Mouse (Mus musculus): ENCODE measurements around the gene Wdr66.
"Not testable (repeated sequence)": the region's sequence is repeated elsewhere in the genome, so short reads cannot be mapped to it uniquely, and the experiment has no call there.

Wdr66 gene

GRCm38 (mm10) chr5:123251834-123252233 is at the start of gene Wdr66:
TSS of gene Wdr66 (plus strand) at chr5:123252102.
- in situ Hi-C loops (cut with MboI, MseI): no loop called here

GRCm38 (mm10) chr5:123202771-123203170 is 49.1 kb upstream of the Wdr66 start:
- in situ Hi-C loops (cut with MboI, MseI): not testable (repeated sequence)

GRCm38 (mm10) chr5:123203591-123203990 is 48.3 kb upstream of the Wdr66 start:
- in situ Hi-C loops (cut with MboI, MseI): not testable (repeated sequence)

DNA sequence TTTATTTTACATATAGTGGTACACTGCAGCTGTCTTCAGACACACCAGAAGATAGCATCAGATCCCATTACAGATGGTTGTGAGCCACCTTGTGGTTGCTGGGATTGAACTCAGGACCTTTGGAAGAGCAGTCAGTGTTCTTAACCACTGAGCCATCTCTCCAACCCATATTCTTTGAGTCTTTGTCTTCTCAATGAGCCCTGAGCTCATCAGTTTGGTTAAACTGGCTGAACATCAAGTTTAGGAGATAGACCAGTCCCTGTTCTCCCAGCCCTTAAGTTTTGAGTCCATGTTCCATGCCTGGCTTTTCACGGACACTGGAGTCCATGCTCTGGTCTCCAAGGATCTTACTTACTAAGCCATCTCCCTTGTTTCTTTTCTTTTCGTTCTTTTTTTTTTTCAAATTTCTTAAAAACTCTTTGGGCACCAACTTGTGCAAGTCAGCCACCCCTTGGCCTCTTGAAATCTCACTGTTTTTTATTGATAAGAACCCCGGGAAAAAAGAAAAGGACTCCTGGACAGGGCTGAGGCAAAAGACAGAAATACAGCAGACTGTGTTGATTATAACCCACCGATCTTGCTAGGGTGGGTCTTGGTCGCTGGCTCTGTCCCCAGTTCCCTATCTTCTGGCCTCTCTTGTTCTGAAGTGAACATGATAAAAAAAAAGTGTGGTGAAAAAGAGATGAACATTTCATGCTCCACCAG is 29.4 kb upstream of the Wdr66 start:
- in situ Hi-C loops (cut with MboI, MseI): not testable (repeated sequence)

GRCm38 (mm10) chr5:123223051-123223410 is 28.9 kb upstream of the Wdr66 start:
- in situ Hi-C loops (cut with MboI, MseI): no loop called here

DNA sequence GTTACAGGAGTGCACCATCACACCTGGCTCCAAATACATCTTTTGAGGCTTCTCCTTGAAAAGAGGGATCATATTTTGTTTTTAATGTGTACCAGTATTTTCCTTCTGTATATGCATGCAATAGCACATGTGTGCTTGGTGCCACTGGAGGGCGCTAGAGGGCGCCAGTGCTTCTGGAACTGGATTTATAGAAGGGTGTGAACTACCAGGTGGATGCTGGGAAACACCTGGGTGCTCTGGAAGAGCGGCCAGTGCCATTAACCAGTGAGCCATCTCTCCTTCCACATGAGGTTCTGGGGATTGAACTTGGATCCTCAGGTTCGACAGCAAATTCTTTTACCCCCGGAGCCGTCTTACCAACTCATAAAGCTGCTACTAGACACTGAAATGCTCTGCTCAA is 28.0 kb upstream of the Wdr66 start:
- in situ Hi-C loops (cut with MboI, MseI): not testable (repeated sequence)

DNA sequence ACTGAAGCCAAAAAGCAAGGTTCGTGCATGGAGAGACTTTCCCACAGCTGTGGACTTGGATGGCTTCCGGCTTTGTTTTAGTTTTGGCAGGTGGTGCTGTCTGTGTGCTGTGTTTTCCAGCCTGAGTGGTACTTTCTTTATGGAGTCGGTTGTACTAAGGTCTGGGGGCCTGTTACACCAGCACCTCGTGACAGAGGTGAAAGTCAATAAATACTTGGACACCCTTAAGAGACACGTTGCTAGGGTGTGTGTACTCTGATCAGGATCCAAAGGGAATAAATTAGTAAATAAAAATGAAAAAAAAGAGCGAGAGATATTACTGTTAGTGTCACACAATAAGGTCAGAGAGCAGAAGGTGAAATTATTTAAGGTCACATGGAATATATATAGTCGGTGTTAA is 25.1 kb upstream of the Wdr66 start:
- in situ Hi-C loops (cut with MboI, MseI): no loop called here

GRCm38 (mm10) chr5:123227762-123228523 is 24.0 kb upstream of the Wdr66 start:
- in situ Hi-C loops (cut with MboI, MseI): no loop called here

- in situ Hi-C loops (cut with MboI, MseI): no loop called here
Measured at GRCm38 (mm10) chr5:123228524-123228922, 23.4 kb upstream of the Wdr66 start.

- in situ Hi-C loops (cut with MboI, MseI): no loop called here
Measured at GRCm38 (mm10) chr5:123229296-123229695, 22.6 kb upstream of the Wdr66 start.

DNA sequence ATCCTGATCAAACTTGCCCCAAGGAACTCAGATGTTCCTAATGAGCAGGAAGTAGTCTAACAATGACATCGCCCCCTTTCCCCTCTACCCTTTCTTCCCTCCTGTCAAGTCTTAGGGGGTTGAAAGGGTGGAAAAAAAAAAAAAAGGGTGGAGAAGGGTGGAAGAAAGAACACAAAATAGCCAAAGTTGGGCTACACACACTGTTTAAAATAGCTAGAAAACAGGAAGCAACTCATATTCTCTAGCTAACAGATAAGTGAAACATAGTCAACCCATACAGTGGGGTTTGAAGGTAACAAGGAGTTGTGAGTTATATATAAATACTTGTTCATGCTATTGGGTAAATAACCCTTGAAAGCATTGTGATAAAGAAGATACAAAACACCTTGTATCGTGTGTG is 19.7 kb upstream of the Wdr66 start:
- in situ Hi-C loops (cut with MboI, MseI): no loop called here

DNA sequence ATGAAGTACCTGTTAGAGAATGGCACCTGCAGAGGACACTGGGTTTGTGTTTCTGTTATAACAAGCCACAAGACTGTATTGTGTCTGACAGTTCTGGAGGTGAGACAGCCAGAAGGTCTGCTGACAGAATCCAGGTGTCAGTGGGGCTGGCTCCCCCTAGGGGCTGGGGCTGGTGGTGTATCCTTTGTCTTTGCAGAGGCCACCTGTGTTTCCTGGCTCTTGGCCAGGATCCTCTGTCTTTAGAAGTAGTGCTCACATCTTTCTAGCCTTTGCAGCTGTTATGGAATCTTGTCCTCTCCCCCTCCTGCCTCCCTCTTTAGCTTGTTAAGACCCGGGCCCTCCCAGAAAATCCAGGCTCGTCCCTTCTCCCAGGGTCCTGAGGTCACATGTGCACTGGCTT is 16.2 kb upstream of the Wdr66 start:
- in situ Hi-C loops (cut with MboI, MseI): no loop called here

DNA sequence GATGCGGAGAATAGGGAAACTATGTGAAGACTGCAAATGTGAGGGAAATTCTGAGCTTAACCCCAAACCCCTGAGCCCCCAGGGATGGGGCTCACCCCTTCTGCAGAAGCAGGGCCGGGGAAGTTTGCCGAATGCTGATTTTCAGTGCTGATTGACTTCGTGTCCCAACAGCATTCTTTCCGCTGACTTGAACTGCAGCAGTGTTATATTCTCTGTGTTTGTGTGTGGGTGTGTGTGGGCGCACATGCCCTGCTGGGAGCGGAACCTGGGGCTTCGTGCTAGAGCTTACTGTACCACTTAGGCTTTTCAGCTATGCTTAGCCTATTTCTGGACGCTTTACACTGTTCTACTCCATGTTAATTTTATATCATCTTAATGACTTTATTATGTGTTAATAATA is 15.5 kb upstream of the Wdr66 start:
- in situ Hi-C loops (cut with MboI, MseI): no loop called here

DNA sequence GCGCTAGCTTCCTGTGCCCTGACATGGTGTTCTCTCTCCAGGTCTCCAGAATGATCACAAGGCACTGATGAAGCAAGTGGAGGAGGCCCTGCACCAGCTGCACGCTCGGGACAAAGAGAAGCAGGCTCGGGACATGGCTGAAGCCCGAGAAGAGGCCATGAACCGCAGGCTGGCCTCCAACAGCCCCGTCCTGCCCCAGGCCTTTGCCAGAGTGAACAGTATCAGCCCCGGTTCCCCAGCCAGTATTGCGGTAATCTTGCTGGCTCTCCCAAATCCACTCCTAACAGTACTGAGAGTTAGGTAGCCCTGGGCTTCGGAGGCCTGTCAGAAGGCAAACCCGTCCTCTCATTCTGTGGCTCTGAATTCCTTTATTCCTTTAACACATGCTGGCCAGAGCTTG is 12.4 kb upstream of the Wdr66 start:
- in situ Hi-C loops (cut with MboI, MseI): no loop called here

DNA sequence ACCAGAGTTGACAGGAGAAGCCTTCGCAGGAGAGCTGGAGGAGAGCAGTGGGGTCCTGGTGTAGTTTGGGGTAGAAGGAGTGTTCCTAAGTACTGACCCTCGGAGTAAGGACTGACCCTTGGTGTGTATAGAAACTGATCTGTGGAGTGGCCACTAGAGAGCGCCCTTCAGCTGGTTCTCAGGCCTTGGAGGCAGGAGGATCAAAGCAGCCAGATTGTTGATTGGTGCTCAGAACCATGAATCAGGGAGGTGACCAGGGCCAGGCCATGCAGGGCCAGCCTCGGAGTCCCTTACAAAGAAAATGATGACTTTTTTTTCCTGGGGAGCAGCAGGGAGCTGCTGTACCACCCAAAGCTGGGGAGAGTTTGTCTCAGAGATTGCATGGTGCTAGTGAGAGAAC is 6.4 kb upstream of the Wdr66 start:
- in situ Hi-C loops (cut with MboI, MseI): no loop called here

DNA sequence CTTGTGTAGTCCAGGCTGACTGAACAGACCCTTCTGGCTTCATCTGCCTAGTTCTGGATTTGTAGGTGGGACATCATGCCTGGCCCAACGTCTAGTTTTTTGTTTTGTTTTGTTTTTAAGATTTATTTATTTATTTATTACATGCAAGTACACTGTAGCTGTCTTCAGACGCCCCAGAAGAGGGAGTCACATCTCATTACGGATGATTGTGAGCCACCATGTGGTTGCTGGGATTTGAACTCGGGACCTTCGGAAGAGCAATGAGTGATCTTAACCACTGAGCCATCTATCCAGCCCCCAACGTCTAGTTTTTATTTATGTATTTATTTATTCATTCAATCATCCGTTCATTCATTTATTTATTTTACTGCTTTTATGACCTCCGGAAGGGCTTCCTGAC is 512 bp upstream of the Wdr66 start:
- in situ Hi-C loops (cut with MboI, MseI): no loop called here

DNA sequence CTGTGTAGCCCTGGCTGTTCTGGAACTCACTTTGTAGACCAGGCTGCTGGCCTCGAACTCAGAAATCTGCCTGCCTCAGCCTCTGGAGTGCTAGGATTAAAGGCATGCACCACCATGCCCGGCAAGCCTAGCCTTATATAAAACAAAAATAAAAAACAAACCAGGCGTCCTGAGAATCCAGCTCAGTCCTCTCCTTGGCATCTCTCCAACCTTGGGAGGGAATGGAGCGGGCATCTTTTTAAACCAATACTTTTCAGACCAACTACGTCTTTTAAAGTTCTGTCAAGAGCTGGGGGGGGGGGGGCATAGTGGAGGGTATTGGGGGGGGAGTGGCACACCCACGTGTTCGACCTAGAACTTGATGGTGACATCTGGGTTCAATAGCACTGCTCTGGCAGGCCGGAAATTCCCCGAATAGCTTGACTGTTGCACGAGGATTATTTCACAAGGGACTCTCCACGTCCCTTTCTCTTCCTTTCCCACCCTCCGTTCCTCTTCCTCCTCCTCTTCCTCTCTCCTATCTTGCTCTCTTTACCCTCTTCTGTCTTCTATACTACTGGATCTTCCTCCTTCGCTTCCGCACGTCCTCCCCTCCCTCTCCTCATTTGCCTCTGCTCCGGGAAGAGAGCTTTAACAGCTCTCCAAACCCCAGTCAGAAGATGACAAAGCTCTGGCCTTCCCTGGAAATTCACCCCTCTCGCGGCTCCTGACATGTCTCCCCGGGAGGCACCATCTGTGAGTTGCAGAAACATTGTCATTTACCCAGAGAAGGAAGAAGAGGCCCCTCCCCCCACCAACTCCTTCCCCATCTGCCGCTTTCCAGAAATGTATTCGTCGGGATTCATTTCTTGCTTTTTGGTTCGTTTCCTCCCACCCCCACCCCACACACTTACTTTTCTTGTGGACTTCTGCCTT is 5.2 kb downstream of the Wdr66 start:
- in situ Hi-C loops (cut with MboI, MseI): no loop called here

GRCm38 (mm10) chr5:123258990-123259389 is 7.1 kb downstream of the Wdr66 start:
- in situ Hi-C loops (cut with MboI, MseI): no loop called here

DNA sequence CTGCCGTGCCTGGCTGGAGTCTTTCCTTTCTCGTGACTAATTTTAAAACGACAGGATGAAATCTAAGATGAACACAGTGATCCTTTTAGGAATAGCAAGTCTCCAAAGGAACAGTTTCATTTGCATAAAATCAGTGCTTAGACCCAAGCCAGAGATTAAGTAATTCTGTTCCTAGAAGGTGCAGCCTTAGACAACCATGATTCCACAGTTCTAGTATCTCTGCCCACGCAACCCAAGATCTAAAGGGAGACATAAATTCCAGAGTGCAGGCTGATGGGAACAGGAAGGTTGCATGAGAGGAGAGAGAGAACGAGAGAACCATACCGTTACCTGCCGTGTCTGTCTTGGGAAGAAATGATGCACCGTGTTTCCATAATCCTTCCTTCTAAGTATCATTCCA is 8.8 kb downstream of the Wdr66 start:
- in situ Hi-C loops (cut with MboI, MseI): loop anchor here (10.0 kb wide), 1 partner anchor 1594 kb away; no protein-coding TSS in a partner anchor

- in situ Hi-C loops (cut with MboI, MseI): loop anchor here (10.0 kb wide), 1 partner anchor 1588 kb away; no protein-coding TSS in a partner anchor
Measured at GRCm38 (mm10) chr5:123266909-123267308, 15.0 kb downstream of the Wdr66 start.

DNA sequence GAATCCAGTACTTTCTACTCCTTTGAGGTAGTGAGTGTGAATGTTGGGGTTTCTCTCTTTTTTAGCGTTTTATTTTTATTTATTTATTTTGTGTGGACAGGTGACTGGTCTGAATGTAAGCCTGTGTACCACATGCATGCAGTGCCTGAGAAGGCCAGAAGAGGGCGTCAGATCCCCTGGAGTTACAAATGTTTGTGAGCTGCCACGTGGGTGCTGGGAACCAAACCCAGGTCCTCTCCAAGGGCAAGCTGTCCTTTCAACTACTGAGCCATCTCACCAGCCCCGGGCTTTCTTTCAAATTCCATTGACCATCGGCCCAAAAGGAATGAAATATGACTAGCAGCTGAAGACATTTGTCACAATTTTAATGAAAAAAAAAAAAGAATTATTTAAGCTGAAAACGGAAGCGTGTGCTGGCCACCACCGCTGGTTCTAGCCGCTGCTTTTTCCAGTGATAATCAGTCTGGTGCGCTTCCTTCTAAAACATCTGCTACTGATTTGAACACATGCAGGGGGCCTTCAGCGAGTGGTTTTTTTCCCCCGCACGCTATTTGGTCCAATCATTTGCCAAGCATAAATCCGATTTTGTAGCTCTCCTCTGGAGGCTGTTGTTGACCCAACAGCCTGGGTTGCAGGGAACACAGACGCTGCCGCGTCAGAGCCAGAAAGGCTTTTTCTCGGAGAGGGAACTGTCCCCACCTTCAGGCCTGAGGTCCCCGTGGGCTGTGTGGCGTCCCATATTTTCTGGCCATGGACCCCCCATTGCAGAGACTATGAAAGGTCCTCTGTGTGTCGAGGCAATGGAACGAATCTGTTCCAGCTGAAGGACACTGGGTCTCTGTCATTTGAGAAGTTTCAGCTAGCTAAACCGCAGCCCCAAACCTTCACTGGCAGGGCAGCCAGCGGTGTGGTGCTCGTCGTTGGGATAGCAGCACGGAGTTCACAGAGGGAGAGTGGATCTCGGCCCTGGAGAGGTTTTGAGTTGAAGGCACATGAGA is 16.9 kb downstream of the Wdr66 start:
- in situ Hi-C loops (cut with MboI, MseI): loop anchor here (10.0 kb wide), 1 partner anchor 1586 kb away; no protein-coding TSS in a partner anchor
